Mouse (Mus musculus): ENCODE data around the gene Actg2.

DNA sequence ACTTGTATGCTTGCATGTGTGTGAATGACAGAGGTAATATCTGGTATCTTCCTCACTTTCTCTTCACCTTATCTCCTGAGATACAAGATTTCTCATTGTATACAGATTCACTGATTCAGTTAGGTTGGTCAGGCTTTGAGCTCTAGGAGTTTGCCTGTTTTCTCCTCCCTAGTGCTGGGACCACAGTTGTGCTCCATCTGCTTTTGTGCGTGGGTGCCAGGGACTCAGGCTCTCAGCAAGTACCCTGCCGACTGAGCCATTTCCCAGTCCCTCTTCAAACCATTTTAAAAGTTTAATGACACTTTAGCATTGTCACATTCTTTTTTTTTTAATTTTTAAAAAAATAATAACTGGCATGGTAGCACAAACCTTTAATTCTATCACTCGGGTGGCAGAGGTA, 20.9 kb downstream of the Actg2 start:
- TF ChIP-seq CTCF (IDR thresholded peaks at IDR 0.05) (no peak), EP300 (IDR thresholded peaks at IDR 0.05) (no peak)
